Mouse (Mus musculus): ENCODE results near the gene Fbxo39. TPM values are rescaled to one million over a fixed set of nuclear protein-coding genes. Genes with fewer than 3 reads are reported as not detected.

Gene Fbxo39
- total and polyA plus RNA-seq, 3 experiments = not detected

DNA sequence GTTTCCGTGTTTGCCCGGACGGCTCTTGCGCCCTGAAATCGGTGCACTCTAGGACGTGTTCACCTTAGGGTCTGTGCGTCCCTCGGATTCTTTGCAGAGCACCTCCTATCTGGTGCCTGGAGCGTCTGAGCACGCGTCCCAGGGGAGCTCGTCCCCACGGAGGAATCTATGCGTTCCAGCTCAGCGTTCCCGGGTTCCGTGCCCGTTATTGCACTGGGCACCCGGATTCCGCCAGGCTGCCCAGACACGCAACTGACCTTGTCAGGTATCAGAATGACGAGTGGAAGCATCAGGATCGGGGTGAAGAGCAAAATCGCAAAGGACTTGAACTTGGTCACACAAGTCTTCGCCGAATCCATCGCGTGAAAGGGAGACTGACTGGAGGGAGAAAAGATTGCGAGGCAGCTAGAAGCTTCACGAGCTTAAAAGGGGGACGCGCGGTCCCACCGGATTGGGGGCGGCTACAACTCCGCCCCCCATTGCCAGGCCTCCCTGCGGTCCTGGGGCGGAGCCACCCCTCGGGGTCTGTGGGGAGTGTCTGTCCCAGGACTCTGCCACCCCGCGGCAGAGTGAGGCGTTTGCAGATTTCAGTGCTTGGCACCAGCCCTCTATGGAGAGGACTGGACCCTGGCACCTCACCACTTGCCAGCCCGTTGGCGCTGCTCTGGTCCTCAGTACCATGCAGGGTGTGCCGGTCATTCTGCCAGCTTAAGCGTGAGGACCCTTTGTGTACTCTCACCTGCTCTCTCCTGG is 47.9 kb upstream of the Fbxo39 start:
- Histone ChIP-seq H3K36me3 (ENCODE audit: control insufficient read depth in 1 of 2, insufficient read depth in 2 of 2, low read length in 2 of 2) (no peaks in the 10 kb centered on the region), H3K4me1 (ENCODE audit: control insufficient read depth in 1 of 2, insufficient read depth in 2 of 2, low read length in 2 of 2) (no peaks in the 10 kb centered on the region), H3K27ac (ENCODE audit: control insufficient read depth, low read depth, low read length) (no peak overlapping the region), H3K9me3 (replicated peaks; ENCODE audit: insufficient read depth, low read length) (no peaks in the 10 kb centered on the region), H3K9ac (ENCODE audit: control insufficient read depth, low read depth, low read length, poor library complexity, severe bottlenecking) (no peak overlapping the region), H3K27me3 (ENCODE audit: control insufficient read depth in 1 of 2, insufficient read depth in 2 of 2, low read length in 2 of 2) (peaks cover 2 to 5% of the 10 kb centered on the region in 2 experiments; a peak in 2 of 4 replicates), H3K79me2 (ENCODE audit: control insufficient read depth, insufficient read depth, low read length, poor library complexity) (no peaks in the 10 kb centered on the region), H3K4me3 (ENCODE audit: control insufficient read depth in 1 of 2, insufficient read depth in 1 of 2, low read depth in 2 of 2, low read length in 2 of 2) (no peak overlapping the region)
- DNase-seq (ENCODE audit: low read depth, low spot score) = no peak
- TF ChIP-seq KAT2A (conservative IDR thresholded peaks at IDR 0.05; ENCODE audit: low read depth, low read length) (no peak), USF1 (IDR thresholded peaks at IDR 0.05; ENCODE audit: low read depth, low read length) (no peak), MEF2A (IDR thresholded peaks at IDR 0.05; ENCODE audit: extremely low read depth, insufficient replicate concordance, low read depth, low read length, poor library complexity, severe bottlenecking) (no peak), TBP (IDR thresholded peaks at IDR 0.05; ENCODE audit: low read depth, low read length) (no peak), ETS1 (IDR thresholded peaks at IDR 0.05; ENCODE audit: low read depth, low read length) (no peak), POLR2AphosphoS2 (IDR thresholded peaks at IDR 0.05; ENCODE audit: low read length) (no peak), MAZ (IDR thresholded peaks at IDR 0.05; ENCODE audit: low read depth, low read length) (no peak), CTCF (IDR thresholded peaks at IDR 0.05 in 2 of 3, conservative IDR thresholded peaks at IDR 0.05 in 1 of 3; ENCODE audit: control insufficient read depth in 1 of 3, insufficient read depth in 1 of 3, low read depth in 2 of 3, low read length in 3 of 3, poor library complexity in 1 of 3, severe bottlenecking in 1 of 3) (no peak)

DNA sequence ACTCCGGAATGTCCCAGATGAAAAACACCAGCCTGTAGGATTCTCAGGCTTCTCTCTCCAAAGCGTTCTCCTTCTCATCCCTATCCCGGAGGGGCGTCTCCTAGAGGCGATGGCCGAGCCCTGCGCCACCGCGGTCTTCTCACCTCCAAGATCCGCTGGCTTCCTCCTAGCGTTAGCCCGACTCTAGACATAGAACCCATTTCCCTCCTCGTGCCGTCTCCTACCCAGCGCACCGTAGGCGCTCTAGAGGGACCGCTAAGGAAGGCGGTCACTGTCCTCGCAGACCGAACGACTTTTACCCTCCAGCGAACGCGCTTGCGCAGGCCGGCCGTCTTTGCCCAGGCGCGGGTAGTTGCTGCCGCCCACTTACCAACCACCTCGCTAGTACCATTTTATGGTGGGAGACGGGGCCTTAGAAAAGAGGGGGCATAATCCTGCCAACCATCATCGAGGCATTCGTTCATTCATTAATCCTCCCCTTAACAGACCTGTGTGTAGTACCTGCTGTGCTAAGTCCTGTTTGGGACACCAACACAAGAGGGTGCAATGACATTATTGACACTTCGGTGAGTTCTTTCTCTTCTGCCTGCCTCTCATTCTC is 47.2 kb upstream of the Fbxo39 start, which contains the start of gene Slc13a5:
Gene Slc13a5 (minus strand): TSS at position 263 of the 601 bp plus-strand sequence.
- no peak for DNase-seq (ENCODE audit: low read depth, low spot score)
- Histone ChIP-seq H3K9ac (ENCODE audit: control insufficient read depth, low read depth, low read length, poor library complexity, severe bottlenecking) (no peak within 1 kb of the TSS), H3K27me3 (ENCODE audit: control insufficient read depth in 1 of 2, insufficient read depth in 2 of 2, low read length in 2 of 2) (peaks cover 7 to 10% of the 10 kb centered on the region in 2 experiments; a peak in 3 of 4 replicates), H3K4me3 (ENCODE audit: control insufficient read depth in 1 of 2, insufficient read depth in 1 of 2, low read depth in 2 of 2, low read length in 2 of 2) (no peak within 1 kb of the TSS), H3K9me3 (replicated peaks; ENCODE audit: insufficient read depth, low read length) (no peaks in the 10 kb centered on the region), H3K27ac (ENCODE audit: control insufficient read depth, low read depth, low read length) (no peak within 1 kb of the TSS), H3K4me1 (ENCODE audit: control insufficient read depth in 1 of 2, insufficient read depth in 2 of 2, low read length in 2 of 2) (no peaks in the 10 kb centered on the region), H3K36me3 (ENCODE audit: control insufficient read depth in 1 of 2, insufficient read depth in 2 of 2, low read length in 2 of 2) (no peaks in the 10 kb centered on the region), H3K79me2 (ENCODE audit: control insufficient read depth, insufficient read depth, low read length, poor library complexity) (no peaks in the 10 kb centered on the region)
- TF ChIP-seq JUND (IDR thresholded peaks at IDR 0.05; ENCODE audit: low read depth, low read length) = no peak
- TF ChIP-seq BHLHE40 (IDR thresholded peaks at IDR 0.05; ENCODE audit: borderline replicate concordance, low read depth, low read length) = no peak
- no peak for TF ChIP-seq TCF12 (IDR thresholded peaks at IDR 0.05; ENCODE audit: low read depth, low read length)
- TF ChIP-seq POLR2A (IDR thresholded peaks at IDR 0.05; ENCODE audit: control insufficient read depth in 1 of 2, insufficient read depth in 1 of 2, low read depth in 1 of 2, low read length in 2 of 2, poor library complexity in 1 of 2) = no peak
- no peak for TF ChIP-seq HCFC1 (IDR thresholded peaks at IDR 0.05; ENCODE audit: low read depth, low read length)
- no peak for TF ChIP-seq GATA1 (IDR thresholded peaks at IDR 0.05; ENCODE audit: low read depth, low read length)
- no peak for TF ChIP-seq KAT2A (conservative IDR thresholded peaks at IDR 0.05; ENCODE audit: low read depth, low read length)
- TF ChIP-seq MYC (IDR thresholded peaks at IDR 0.05; ENCODE audit: low read depth, low read length) = no peak
- no peak for TF ChIP-seq SMC3 (IDR thresholded peaks at IDR 0.05; ENCODE audit: low read depth, low read length)
- TF ChIP-seq ZMIZ1 (IDR thresholded peaks at IDR 0.05; ENCODE audit: low read depth, low read length) = no peak
